In genomic region chr9:100641391-100642085, GRCm38 (mm10) we compare ENCODE assay signal across 8 mouse cellular contexts. TPM values are rescaled to one million over a fixed set of nuclear protein-coding genes. Genes with fewer than 3 reads are reported as not detected.
A peak's percentile ranks its signal among the peaks of the same experiment; 100 is the strongest.
DNase-seq lines count a peak whose midpoint lies in the region; ATAC-seq and TF ChIP-seq lines count a peak whose summit lies in the region.

No protein-coding gene starts in this region.

- 0 out of 2 replicates have a peak, but pooled peaks cover 8% of the 10 kb centered on the region for H3K4me1 ChIP-seq in kidney, postnatal 0 days (replicated peaks; ENCODE audit: insufficient read depth, low read length)
- peaks cover 32% of the 10 kb centered on the region for H3K4me1 ChIP-seq in hindbrain, embryonic 14.5 days (replicated peaks; ENCODE audit: control insufficient read depth, insufficient read depth, low read length)

- ATAC-seq in kidney, postnatal 0 days (replicated peaks; ENCODE audit: low FRiP score, low read depth): no peak
- ATAC-seq in hindbrain, embryonic 14.5 days (ENCODE audit: low FRiP score): no peak

- peak overlapping the region; percentile 77; the same call in 1 of the 2 replicates for H3K9ac ChIP-seq in kidney, postnatal 0 days (ENCODE audit: low read depth, low read length)
- H3K9ac ChIP-seq in hindbrain, embryonic 14.5 days: peak overlapping the region; percentile 89

- H3K79me2 ChIP-seq in myocyte (ENCODE audit: control insufficient read depth, insufficient read depth): peaks cover 26% of the 10 kb centered on the region

- WGBS in kidney, postnatal 0 days: 57% methylated on average over 6 of the region's 6 CpGs
- WGBS in hindbrain, embryonic 14.5 days: 35% methylated on average over 6 of the region's 6 CpGs

- no peaks in the 10 kb centered on the region for H3K27me3 ChIP-seq in kidney, postnatal 0 days (ENCODE audit: insufficient read depth, low read length)
- no peaks in the 10 kb centered on the region for H3K27me3 ChIP-seq in hindbrain, embryonic 14.5 days (ENCODE audit: control insufficient read depth, insufficient read depth, low read length)
- no peaks in the 10 kb centered on the region for H3K27me3 ChIP-seq in myocyte (ENCODE audit: control insufficient read depth, insufficient read depth, insufficient read length)

- TF ChIP-seq POLR2A in brain, embryonic 14.5 days (IDR thresholded peaks at IDR 0.05; ENCODE audit: borderline replicate concordance, extremely low read depth, insufficient read depth, insufficient read length, poor library complexity, severe bottlenecking): no peak
- no peak for TF ChIP-seq POLR2A in myocyte (IDR thresholded peaks at IDR 0.05; ENCODE audit: insufficient read length, low read depth)

- H3K4me2 ChIP-seq in kidney, postnatal 0 days (ENCODE audit: low read length): peak overlapping the region; percentile 75
- H3K4me2 ChIP-seq in hindbrain, embryonic 14.5 days (replicated peaks): peak overlapping the region; percentile 78
- peak overlapping the region; percentile 99 for H3K4me2 ChIP-seq in myocyte (ENCODE audit: low read depth)

- H3K27ac ChIP-seq in kidney, postnatal 0 days: peak overlapping the region; percentile 99
- H3K27ac ChIP-seq in hindbrain, embryonic 14.5 days: peak overlapping the region; percentile 100

- H3K36me3 ChIP-seq in kidney, postnatal 0 days (ENCODE audit: insufficient read depth, low read length): no peaks in the 10 kb centered on the region
- H3K36me3 ChIP-seq in hindbrain, embryonic 14.5 days (replicated peaks; ENCODE audit: control insufficient read depth, insufficient read depth): no peaks in the 10 kb centered on the region
- no peaks in the 10 kb centered on the region for H3K36me3 ChIP-seq in myocyte (ENCODE audit: control insufficient read depth, insufficient read depth)

- TF ChIP-seq CTCF in kidney, postnatal 0 days (IDR thresholded peaks at IDR 0.05; ENCODE audit: low read depth): no peak
- no peak for TF ChIP-seq CTCF in brain, embryonic 14.5 days (IDR thresholded peaks at IDR 0.05; ENCODE audit: borderline replicate concordance, extremely low read depth, insufficient read depth, insufficient read length)

- no peak overlapping the region for H3ac ChIP-seq in myocyte (ENCODE audit: control insufficient read depth, insufficient read length)

- peak overlapping the region; percentile 92 for H3K4me3 ChIP-seq in kidney, postnatal 0 days (replicated peaks; ENCODE audit: low read depth, low read length)
- H3K4me3 ChIP-seq in hindbrain, embryonic 14.5 days (replicated peaks; ENCODE audit: low read length): peak overlapping the region; percentile 92
- H3K4me3 ChIP-seq in myocyte: peak overlapping the region; percentile 73

- no peaks in the 10 kb centered on the region for H3K9me3 ChIP-seq in kidney, postnatal 0 days (replicated peaks; ENCODE audit: low read length)
- no peaks in the 10 kb centered on the region for H3K9me3 ChIP-seq in hindbrain, embryonic 14.5 days (ENCODE audit: control insufficient read depth, low read length)

- no peak for DNase-seq in kidney, postnatal 0 days (ENCODE audit: low spot score)
- DNase-seq in kidney, postnatal 4 days: no peak
- peak; percentile 42 for DNase-seq in brain, embryonic 14.5 days (ENCODE audit: low read depth)
- DNase-seq in hindbrain, embryonic 14.5 days (ENCODE audit: low spot score): no peak
- no peak for DNase-seq in adipocyte (ENCODE audit: low spot score)
- no peak for DNase-seq in cerebellum, adult 9-11 months
- DNase-seq in kidney, adult 8-10 months: no peak

TF ChIP-seq in myocyte, 11 proteins besides CTCF, POLR2A, EP300 and RAD21:
- TF ChIP-seq TCF12 (IDR thresholded peaks at IDR 0.05; ENCODE audit: insufficient read depth, poor library complexity, severe bottlenecking): no peak
- TF ChIP-seq POLR2AphosphoS2 (IDR thresholded peaks at IDR 0.05; ENCODE audit: insufficient read length, low read depth): no peak
- no peak for TF ChIP-seq TCF3 (IDR thresholded peaks at IDR 0.05; ENCODE audit: insufficient read length, low read depth)
- TF ChIP-seq CEBPB (IDR thresholded peaks at IDR 0.05; ENCODE audit: insufficient read depth, poor library complexity, severe bottlenecking): no peak
- no peak for TF ChIP-seq MYOD1 (IDR thresholded peaks at IDR 0.05; ENCODE audit: control insufficient read depth in 1 of 3, insufficient read length in 2 of 3, low read depth in 2 of 3)
- no peak for TF ChIP-seq USF1 (IDR thresholded peaks at IDR 0.05; ENCODE audit: low read depth)
- no peak for TF ChIP-seq SRF (IDR thresholded peaks at IDR 0.05; ENCODE audit: control insufficient read depth, insufficient read length, low read depth)
- TF ChIP-seq MAX (IDR thresholded peaks at IDR 0.05; ENCODE audit: low read depth): no peak
- TF ChIP-seq E2F4 (IDR thresholded peaks at IDR 0.05; ENCODE audit: insufficient read depth): no peak
- no peak for TF ChIP-seq MYOG (IDR thresholded peaks at IDR 0.05; ENCODE audit: control insufficient read depth in 1 of 3, insufficient read depth in 1 of 3, insufficient read length in 2 of 3, low read depth in 2 of 3)
- no peak for TF ChIP-seq REST (IDR thresholded peaks at IDR 0.05; ENCODE audit: insufficient read depth, insufficient read length)

RNA-seq across cellular contexts. Expression of gene Stag1, which starts 43.9 kb away (rescaled TPM):
- 40.9 and 43.6 TPM in 2 replicates for polyA plus RNA-seq in kidney, postnatal 0 days (2015; fragmentation: Nextera tagmentation; extraction: Ambion mirVana)
- 24.1 and 31.6 TPM in 2 replicates for polyA plus RNA-seq in brain, embryonic 14.5 days (2012; rRNA removed)
- polyA plus RNA-seq in hindbrain, embryonic 14.5 days (2014; fragmentation: Nextera tagmentation; extraction: Ambion mirVana): 30.9 and 39.5 TPM in 2 replicates
- polyA plus RNA-seq in myocyte (2012; fragmentation: generic; extraction: Trizol): 5.9 TPM
